In genomic region chr2:14738927-14739326, GRCm38 (mm10) we compare ENCODE assay signal across 9 mouse cellular contexts.
DNase-seq lines count a peak whose midpoint lies in the region; ATAC-seq and TF ChIP-seq lines count a peak whose summit lies in the region.
"Had no signal": no experiment of that assay in that cellular context is flagged by ENCODE, and none has a peak within 500 bp of the region (broad histone marks: within the 10 kb centered on the region; RNA-seq: fewer than 3 reads in every experiment).

No protein-coding gene starts in this region.

- TF ChIP-seq CTCF in lung, embryonic 14.5 days (IDR thresholded peaks at IDR 0.05; ENCODE audit: low read depth), result no peak

- DNase-seq in lung, embryonic 14.5 days, result peak; percentile 30
- DNase-seq in lung, postnatal 14 days, result no peak
- DNase-seq in frontal cortex, postnatal 25 days (ENCODE audit: low spot score in 2 of 2), result peak; percentile 15 to 30
- DNase-seq in left cerebral cortex, postnatal 4 days, result peak; percentile 2
- DNase-seq in right cerebral cortex, postnatal 4 days, result peak; percentile 11
- DNase-seq in urinary bladder, postnatal 4 days (ENCODE audit: low spot score in 2 of 2), result no peak
- no peak for DNase-seq in gastrocnemius, postnatal 36 days
- no peak for DNase-seq in natural killer cell, adult 2 months (ENCODE audit: low spot score in 2 of 2)

- intact Hi-C loops in left cerebral cortex, postnatal 4 days (cut with DNase I), result no loop called here
- intact Hi-C loops in gastrocnemius, postnatal 36 days (cut with DNase I), result no loop called here

- H3K4me1 ChIP-seq in lung, embryonic 14.5 days (ENCODE audit: insufficient read depth), result no peaks in the 10 kb centered on the region
- H3K4me1 ChIP-seq: embryonic facial prominence, embryonic 15.5 days had no signal

- no peak; the same call in 1 of the 2 replicates for ATAC-seq in lung, embryonic 14.5 days (ENCODE audit: insufficient read depth)

- H3K9me3 ChIP-seq in lung, embryonic 14.5 days (ENCODE audit: low read depth, low read length), result no peaks in the 10 kb centered on the region
- H3K9me3 ChIP-seq: embryonic facial prominence, embryonic 15.5 days had no signal

- H3K4me3 ChIP-seq in lung, embryonic 14.5 days (ENCODE audit: low read depth, low read length), result no peak overlapping the region
- H3K4me3 ChIP-seq: embryonic facial prominence, embryonic 15.5 days had no signal

- no peak overlapping the region for H3K9ac ChIP-seq in lung, embryonic 14.5 days
- H3K9ac ChIP-seq: embryonic facial prominence, embryonic 15.5 days had no signal

- H3K27ac ChIP-seq in lung, embryonic 14.5 days (ENCODE audit: low read depth), result no peak overlapping the region
- H3K27ac ChIP-seq: embryonic facial prominence, embryonic 15.5 days had no signal

- 48% methylated on average over 9 of the region's 9 CpGs for WGBS in lung, embryonic 14.5 days

- H3K4me2 ChIP-seq in lung, embryonic 14.5 days, result no peak overlapping the region
- H3K4me2 ChIP-seq: embryonic facial prominence, embryonic 15.5 days had no signal

- no peaks in the 10 kb centered on the region for H3K27me3 ChIP-seq in lung, embryonic 14.5 days (ENCODE audit: insufficient read depth, low read length)
- H3K27me3 ChIP-seq: embryonic facial prominence, embryonic 15.5 days had no signal

- H3K36me3 ChIP-seq in lung, embryonic 14.5 days (ENCODE audit: insufficient read depth), result no peaks in the 10 kb centered on the region
- H3K36me3 ChIP-seq: embryonic facial prominence, embryonic 15.5 days had no signal

Comparison
In these comparisons a context has a peak if more than half of its experiments do, and no peak if none do; other contexts are left out.
1. DNase-seq: peak in lung, embryonic 14.5 days (single experiment), frontal cortex, postnatal 25 days (2 of 2), left cerebral cortex, postnatal 4 days (single experiment) and right cerebral cortex, postnatal 4 days (single experiment); none in lung, postnatal 14 days (single experiment), urinary bladder, postnatal 4 days (0 of 2), gastrocnemius, postnatal 36 days (0 of 2) and natural killer cell, adult 2 months (0 of 2).